Mouse (Mus musculus): ENCODE data around the gene Lrig2. TPM values are rescaled to one million over a fixed set of nuclear protein-coding genes. Genes with fewer than 3 reads are reported as not detected.

The Lrig2 gene
- total and polyA plus RNA-seq, 2 experiments = 2.8 to 5.8 TPM

- H3K79me2 ChIP-seq (ENCODE audit: control insufficient read depth, insufficient read depth, low read length) = no peaks in the 10 kb centered on the region
- 92% methylated on average over 8 of the region's 8 CpGs for WGBS
Observed at GRCm38 (mm10) chr3:104349203-104349846, 162.4 kb downstream of the Lrig2 start.

More at GRCm38 (mm10) chr3:104349203-104349846, 162.4 kb downstream of the Lrig2 start:
- DNase-seq (ENCODE audit: extremely low read depth, low read depth, low spot score) = no peak
- Histone ChIP-seq H3K36me3 (ENCODE audit: control insufficient read depth, insufficient read depth, low read length) (no peaks in the 10 kb centered on the region), H3K27ac (replicated peaks; ENCODE audit: insufficient read depth, low read depth, low read length) (no peak overlapping the region), H3K9ac (ENCODE audit: low read depth, low read length) (no peak overlapping the region), H3K4me1 (ENCODE audit: control insufficient read depth, insufficient read depth, low read length) (no peaks in the 10 kb centered on the region), H3K27me3 (ENCODE audit: control insufficient read depth, insufficient read depth, low read length) (no peaks in the 10 kb centered on the region), H3K4me3 (ENCODE audit: insufficient read depth, low read depth, low read length) (no peak overlapping the region)
- TF ChIP-seq CTCF (IDR thresholded peaks at IDR 0.05; ENCODE audit: low read depth, low read length) (no peak), POLR2A (IDR thresholded peaks at IDR 0.05; ENCODE audit: extremely low read depth, insufficient read depth, low read length) (no peak)

Other genes starting within 250 kb of the Lrig2 start
- 34.2 and 41.3 TPM in 2 replicates for gene Slc16a1, start 126.8 kb upstream of the Lrig2 start, total RNA-seq (2014; rRNA removed)
- gene Slc16a1, start 126.8 kb upstream of the Lrig2 start, polyA plus RNA-seq (2012; rRNA removed) = 30.8 and 35.4 TPM in 2 replicates